Mouse (Mus musculus) megakaryocyte, embryonic 14.5 days (primary cell): ENCODE results near the gene Ggps1. TPM values are rescaled to one million over a fixed set of nuclear protein-coding genes. Genes with fewer than 3 reads are reported as not detected.

ENCODE experiments used
- H3K27me3 ChIP-seq: replicated peaks from 2 replicates; pipeline ENCODE3; 2012; ENCODE audit warnings: inconsistent platforms
- H3K36me3 ChIP-seq: replicated peaks from 2 replicates; pipeline ENCODE3; 2012; ENCODE audit warnings: low read length, inconsistent platforms, mixed read lengths
- H3K4me1 ChIP-seq: 2 replicates; pipeline ENCODE4 v1.6.1; 2012; ENCODE audit warnings: inconsistent platforms
- H3K4me3 ChIP-seq: replicated peaks from 2 replicates; pipeline ENCODE3; 2012; ENCODE audit warnings: moderate library complexity, mild to moderate bottlenecking, inconsistent platforms
- H3K9me3 ChIP-seq: 2 replicates; pipeline ENCODE4 v1.6.1; 2012; ENCODE audit warnings: inconsistent platforms
- FLI1 ChIP-seq: IDR thresholded peaks from 2 replicates; pipeline ENCODE4 v1.6.1; 2012; ENCODE audit warnings: low read length, inconsistent platforms, mixed read lengths
- GATA1 ChIP-seq: IDR thresholded peaks from 3 replicates; pipeline ENCODE4 v1.6.1; 2012; ENCODE audit warnings: mixed read lengths, low read length, inconsistent platforms, borderline replicate concordance
- polyA plus RNA-seq: library from polyadenylated mRNA; stranded (reverse); fragments of >175 nt; gene quantifications from 2 replicates; pipeline ENCODE4 v1.2.3, GENCODE M21; 2012; ENCODE audit warnings: low replicate concordance; ENCODE audit not compliant: insufficient read depth

Ggps1 gene
- polyA plus RNA-seq, 1 experiment: 2.2 TPM

DNA sequence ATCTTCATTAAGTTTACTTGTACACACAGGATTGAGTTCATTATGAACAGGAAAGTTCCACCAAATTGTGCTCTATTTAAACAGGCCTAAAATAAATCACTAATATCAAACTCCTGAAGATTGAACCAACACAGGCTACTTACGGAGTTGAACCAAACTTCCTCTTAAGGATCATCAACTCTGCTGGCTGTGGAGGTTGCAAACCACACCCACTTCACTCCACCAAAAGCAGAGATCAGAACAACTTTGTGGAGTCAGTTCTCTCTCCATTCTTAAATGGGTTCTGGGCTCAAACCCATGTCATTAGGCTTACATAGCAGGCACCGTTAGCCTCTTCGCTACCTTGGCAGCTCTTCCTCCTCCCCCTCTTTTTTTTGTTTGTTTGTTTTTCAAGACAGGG, 44.4 kb downstream of the Ggps1 start:
- no peaks in the 10 kb centered on the region for H3K9me3 ChIP-seq
- TF ChIP-seq GATA1: no peak
- TF ChIP-seq FLI1: no peak
- no peak overlapping the region for H3K4me3 ChIP-seq
- H3K36me3 ChIP-seq: peaks cover 60% of the 10 kb centered on the region
- H3K4me1 ChIP-seq: peaks cover 13% of the 10 kb centered on the region
- H3K27me3 ChIP-seq: no peaks in the 10 kb centered on the region

DNA sequence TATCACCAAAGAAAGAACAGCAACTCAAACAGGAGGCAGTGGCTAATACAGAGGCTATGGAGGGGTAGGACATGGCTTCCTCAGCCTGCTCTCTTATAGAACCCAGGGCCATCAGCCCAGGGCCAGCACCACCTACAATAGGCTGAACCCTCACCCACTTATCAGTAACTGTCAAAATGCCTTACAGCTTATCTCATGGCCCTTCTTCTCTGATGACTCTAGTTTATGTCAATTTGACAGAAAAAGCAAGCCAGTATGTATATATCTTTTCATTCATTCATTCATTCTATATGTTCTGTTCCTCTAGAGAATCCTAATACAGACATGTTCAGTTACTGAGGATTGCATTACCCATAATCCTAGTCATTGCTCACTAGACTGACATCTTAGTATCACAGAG, 45.0 kb downstream of the Ggps1 start:
- H3K27me3 ChIP-seq: no peaks in the 10 kb centered on the region
- peaks cover 16% of the 10 kb centered on the region for H3K4me1 ChIP-seq
- peaks cover 64% of the 10 kb centered on the region for H3K36me3 ChIP-seq
- TF ChIP-seq FLI1 (no peak), GATA1 (no peak)
- H3K9me3 ChIP-seq: no peaks in the 10 kb centered on the region
- no peak overlapping the region for H3K4me3 ChIP-seq

DNA sequence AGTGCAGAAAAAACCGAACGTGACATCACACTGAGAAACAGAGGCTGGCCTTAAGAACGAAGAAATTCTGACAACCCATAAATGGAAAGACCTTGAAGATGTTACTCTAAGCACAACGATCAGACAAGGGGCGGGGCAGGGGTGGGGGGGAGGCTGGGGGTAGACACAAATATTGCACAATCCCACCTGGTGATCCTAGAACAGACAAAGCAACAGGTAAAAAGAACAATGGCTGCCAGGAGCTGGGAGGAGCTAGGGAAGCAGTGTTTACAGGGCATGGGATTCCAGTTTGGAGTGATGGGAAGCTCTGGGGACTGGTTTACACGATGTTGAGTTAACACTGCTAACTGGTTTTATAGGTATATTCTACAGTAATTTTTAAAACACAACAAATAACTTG, 47.7 kb downstream of the Ggps1 start:
- Histone ChIP-seq H3K36me3 (peaks cover 89% of the 10 kb centered on the region), H3K27me3 (no peaks in the 10 kb centered on the region), H3K9me3 (no peaks in the 10 kb centered on the region), H3K4me1 (peaks cover 39% of the 10 kb centered on the region), H3K4me3 (no peak overlapping the region)
- TF ChIP-seq GATA1: no peak
- no peak for TF ChIP-seq FLI1

- no peaks in the 10 kb centered on the region for H3K9me3 ChIP-seq
- H3K27me3 ChIP-seq: no peaks in the 10 kb centered on the region
- peaks cover 95% of the 10 kb centered on the region for H3K36me3 ChIP-seq
- peaks cover 36% of the 10 kb centered on the region for H3K4me1 ChIP-seq
- H3K4me3 ChIP-seq: no peak overlapping the region
- TF ChIP-seq FLI1 (no peak), GATA1 (no peak)
These were observed 48.7 kb downstream of the Ggps1 start for GRCm38 (mm10) chr13:14014540-14014939.

DNA sequence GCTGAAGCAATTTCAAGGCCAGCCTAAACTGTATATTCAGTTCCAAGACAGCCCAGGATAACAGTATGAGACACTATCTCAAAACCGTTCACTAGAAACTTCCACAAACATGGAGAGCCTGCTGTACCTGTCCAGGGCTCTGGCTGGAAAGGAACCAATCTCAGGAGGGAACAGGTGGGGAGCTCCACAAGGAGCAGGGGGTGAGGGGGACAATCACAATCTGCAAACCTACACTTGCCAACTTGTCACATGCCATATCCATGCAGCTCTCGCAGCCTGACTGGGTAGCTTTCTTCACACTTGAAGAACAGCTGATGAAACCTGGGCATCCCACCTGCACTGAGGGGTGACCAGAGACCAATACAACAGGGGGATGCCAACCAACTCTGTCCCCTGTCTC, 49.3 kb downstream of the Ggps1 start:
- no peaks in the 10 kb centered on the region for H3K9me3 ChIP-seq
- no peaks in the 10 kb centered on the region for H3K27me3 ChIP-seq
- peaks cover 95% of the 10 kb centered on the region for H3K36me3 ChIP-seq
- no peak overlapping the region for H3K4me3 ChIP-seq
- peaks cover 34% of the 10 kb centered on the region for H3K4me1 ChIP-seq
- TF ChIP-seq FLI1: no peak
- no peak for TF ChIP-seq GATA1

DNA sequence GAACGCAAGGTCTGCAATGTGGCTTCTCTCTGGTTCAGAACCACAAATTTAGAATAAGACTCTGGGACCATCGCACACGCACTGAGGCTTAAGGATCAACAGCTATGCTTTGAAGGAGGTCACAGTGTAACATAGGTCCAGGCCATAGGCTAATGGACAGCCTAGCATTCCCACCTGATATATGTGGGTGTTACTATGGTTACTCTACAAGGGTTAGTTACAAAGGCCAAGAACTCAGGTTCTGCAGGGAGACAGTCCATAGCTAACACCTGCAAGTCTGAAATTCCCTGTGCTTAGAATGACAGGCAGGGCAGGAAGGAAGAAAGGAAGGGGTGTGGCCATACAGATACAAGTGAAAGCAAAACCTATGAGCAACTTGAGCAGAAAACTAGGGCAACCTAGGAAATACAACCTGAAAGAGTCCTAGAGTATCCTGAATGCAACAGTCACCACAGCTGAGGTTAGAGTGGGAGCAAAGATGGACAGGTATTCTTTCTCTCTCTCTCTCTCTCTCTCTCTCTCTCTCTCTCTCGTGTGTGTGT, 51.8 kb downstream of the Ggps1 start:
- Histone ChIP-seq H3K9me3 (no peaks in the 10 kb centered on the region), H3K4me3 (peak overlapping the region; percentile 6), H3K4me1 (peaks cover 36% of the 10 kb centered on the region), H3K27me3 (no peaks in the 10 kb centered on the region), H3K36me3 (peaks cover 95% of the 10 kb centered on the region)
- TF ChIP-seq GATA1 (no peak), FLI1 (no peak)

DNA sequence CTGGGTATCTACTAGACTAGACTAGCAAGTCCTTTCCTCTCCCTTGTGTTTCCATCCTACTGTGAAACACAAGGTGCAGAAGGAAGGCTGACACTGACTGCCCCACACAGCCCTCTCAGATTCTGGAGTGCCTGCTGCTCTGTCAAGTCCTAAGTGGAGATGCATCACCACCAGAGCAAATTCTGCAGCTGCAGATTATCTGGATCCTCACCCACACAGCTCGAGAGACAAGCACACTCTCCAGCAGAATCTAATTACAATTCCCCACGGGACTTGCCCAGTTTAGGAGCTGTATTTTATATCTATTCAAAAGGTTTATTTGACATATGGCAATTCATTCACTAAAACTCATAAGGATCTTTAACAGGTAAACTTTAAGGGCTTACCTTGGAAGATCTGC, 57.2 kb downstream of the Ggps1 start:
- Histone ChIP-seq H3K36me3 (peaks cover 96% of the 10 kb centered on the region), H3K27me3 (no peaks in the 10 kb centered on the region), H3K4me1 (peaks cover 19% of the 10 kb centered on the region), H3K4me3 (no peak overlapping the region), H3K9me3 (no peaks in the 10 kb centered on the region)
- TF ChIP-seq GATA1: no peak
- TF ChIP-seq FLI1: no peak

DNA sequence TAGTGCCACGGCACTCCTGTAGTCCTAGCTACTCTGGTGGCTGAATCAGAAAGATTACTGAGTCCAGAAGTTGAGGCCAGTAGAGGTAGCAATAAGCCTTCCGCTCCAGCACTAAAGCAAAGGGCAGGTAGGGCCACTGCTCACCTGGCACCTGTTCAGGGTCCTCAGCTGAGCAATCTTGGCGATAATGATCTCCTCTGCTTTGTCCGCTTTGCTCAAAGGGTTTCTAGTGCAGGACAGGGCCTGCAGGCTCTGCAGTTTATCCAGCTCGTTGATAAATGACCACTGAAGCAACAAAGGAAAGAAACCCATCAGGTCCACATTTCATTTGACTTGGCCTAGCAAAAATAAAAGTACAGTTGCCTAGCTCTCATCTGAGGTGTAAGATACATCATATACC, 58.3 kb downstream of the Ggps1 start:
- H3K36me3 ChIP-seq: peaks cover 96% of the 10 kb centered on the region
- H3K27me3 ChIP-seq: no peaks in the 10 kb centered on the region
- no peak for TF ChIP-seq GATA1
- TF ChIP-seq FLI1: no peak
- H3K4me3 ChIP-seq: no peak overlapping the region
- no peaks in the 10 kb centered on the region for H3K9me3 ChIP-seq
- peaks cover 17% of the 10 kb centered on the region for H3K4me1 ChIP-seq

DNA sequence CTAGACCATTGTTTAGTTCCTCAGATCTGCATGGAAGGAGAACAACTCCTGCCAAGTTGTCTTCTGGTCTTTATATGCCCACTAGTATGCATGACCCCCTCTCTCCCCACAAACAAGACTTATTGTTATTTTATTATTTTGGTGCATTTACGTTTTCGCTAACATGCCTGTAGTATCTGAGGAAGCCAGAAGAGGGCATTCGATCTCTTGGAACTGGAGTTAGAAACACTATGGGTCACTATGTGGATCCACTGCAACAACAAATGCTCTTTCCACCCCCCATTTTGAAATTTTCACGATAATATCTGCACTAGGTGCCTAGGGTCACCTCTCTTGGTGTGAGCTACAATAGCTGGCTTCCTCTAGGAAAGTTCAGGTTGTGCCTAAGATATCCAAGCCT, 59.2 kb downstream of the Ggps1 start:
- H3K9me3 ChIP-seq: no peaks in the 10 kb centered on the region
- H3K4me3 ChIP-seq: no peak overlapping the region
- H3K36me3 ChIP-seq: peaks cover 96% of the 10 kb centered on the region
- no peaks in the 10 kb centered on the region for H3K27me3 ChIP-seq
- peaks cover 17% of the 10 kb centered on the region for H3K4me1 ChIP-seq
- TF ChIP-seq FLI1 (no peak), GATA1 (no peak)

- Histone ChIP-seq H3K4me1 (peaks cover 11% of the 10 kb centered on the region; the same call in 1 of the 2 replicates), H3K4me3 (no peak overlapping the region), H3K36me3 (peaks cover 98% of the 10 kb centered on the region), H3K9me3 (no peaks in the 10 kb centered on the region), H3K27me3 (no peaks in the 10 kb centered on the region)
- TF ChIP-seq GATA1: no peak
- no peak for TF ChIP-seq FLI1
These were observed 60.6 kb downstream of the Ggps1 start for GRCm38 (mm10) chr13:14002706-14003105.

Other genes with a start within 250 kb of the Ggps1 start
- 7.6 and 47.3 TPM in 2 replicates for gene B3galnt2, start 109.0 kb downstream of the Ggps1 start, polyA plus RNA-seq
- 1.3 TPM in 1 of 2 replicates, not detected in the other for gene Tbce, start 23.9 kb downstream of the Ggps1 start, polyA plus RNA-seq
- 0.73 and 3.9 TPM in 2 replicates for gene Arid4b, start 256 bp downstream of the Ggps1 start, polyA plus RNA-seq